Mouse (Mus musculus) limb, embryonic 13.5 days (tissue): Measurements from ENCODE around the gene Tom1l2. TPM values are rescaled to one million over a fixed set of nuclear protein-coding genes. Genes with fewer than 3 reads are reported as not detected.

ENCODE experiments used
- ATAC-seq: fragments of 200-750 bp; cut with Nextera tagmentation; 2 replicates; pipeline ENCODE4 v1.8.0; 2017; ENCODE audit warnings: low read depth, moderate number of reproducible peaks, moderate TSS enrichment; ENCODE audit not compliant: low FRiP score
- H3K27ac ChIP-seq: fragments of 300-500 bp; sonication (generic); 2 replicates; pipeline ENCODE4 v1.5.1; 2015; ENCODE audit warnings: inconsistent platforms, mild to moderate bottlenecking, moderate library complexity
- H3K27me3 ChIP-seq: fragments of 300-500 bp; sonication (generic); 2 replicates; pipeline ENCODE4 v1.6.1; 2015; ENCODE audit warnings: mild to moderate bottlenecking, inconsistent platforms
- H3K36me3 ChIP-seq: fragments of 300-500 bp; sonication (generic); 2 replicates; pipeline ENCODE4 v1.6.1; 2015; ENCODE audit warnings: inconsistent platforms, mild to moderate bottlenecking, moderate library complexity
- H3K4me1 ChIP-seq: fragments of 300-500 bp; sonication (generic); 2 replicates; pipeline ENCODE4 v1.6.1; 2015; ENCODE audit warnings: inconsistent platforms
- H3K4me2 ChIP-seq: fragments of 300-500 bp; sonication (generic); replicated peaks from 2 replicates; pipeline ENCODE4 v1.6.1; 2015; ENCODE audit warnings: inconsistent platforms, mild to moderate bottlenecking, moderate library complexity
- H3K4me3 ChIP-seq: fragments of 300-500 bp; sonication (generic); 2 replicates; pipeline ENCODE4 v1.5.1; 2015; ENCODE audit warnings: moderate library complexity, mild to moderate bottlenecking, inconsistent platforms
- H3K9ac ChIP-seq: fragments of 300-500 bp; sonication (generic); 2 replicates; pipeline ENCODE4 v1.6.1; 2015; ENCODE audit warnings: mild to moderate bottlenecking, inconsistent platforms
- H3K9me3 ChIP-seq: fragments of 300-500 bp; sonication (generic); 2 replicates; pipeline ENCODE4 v1.6.1; 2016; ENCODE audit warnings: inconsistent platforms
- WGBS: fragments of 180-500 bp; shearing (Covaris S2); methylation state at CpG from one replicate; pipeline ENCODE4 v1.1.7; 2015; 5-methylcytosine and 5-hydroxymethylcytosine counted together
- polyA plus RNA-seq: library from polyadenylated mRNA; unstranded; fragments of >200 nt; fragmentation: Nextera tagmentation; extraction: Ambion mirVana; gene quantifications from 2 replicates; pipeline ENCODE4 v1.2.1, GENCODE M21; 2015

Gene Tom1l2
- polyA plus RNA-seq, 1 experiment from 2014 or later, result 27.9 TPM

DNA sequence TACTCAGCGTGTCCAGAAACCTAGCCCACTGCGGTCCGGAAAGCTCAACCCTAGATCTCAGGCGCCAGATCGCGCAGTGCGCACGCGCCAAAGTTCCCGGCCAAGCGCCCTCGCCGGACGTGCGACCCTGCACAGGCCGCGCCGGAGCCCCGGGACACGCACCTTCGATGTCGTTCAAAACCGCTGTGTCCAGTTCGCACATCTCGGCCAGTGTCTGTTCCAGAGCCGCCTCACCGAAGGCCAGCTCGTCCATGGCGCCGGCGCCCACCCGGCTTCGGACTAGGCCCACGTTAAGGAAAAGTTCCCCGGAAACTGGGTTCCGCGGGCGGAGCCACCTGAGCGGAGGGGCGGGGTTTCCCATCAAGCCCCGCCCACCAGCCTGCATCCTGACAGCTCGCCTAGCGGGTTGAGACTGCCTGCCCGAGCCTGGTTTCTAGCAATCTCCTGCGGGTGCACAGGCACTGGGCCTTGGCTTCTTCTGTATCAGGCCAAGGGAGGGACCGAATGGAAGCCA is 132.4 kb downstream of the Tom1l2 start:
- Histone ChIP-seq H3K27me3 (no peaks in the 10 kb centered on the region), H3K27ac (peak overlapping the region; percentile 73), H3K36me3 (peaks cover 22% of the 10 kb centered on the region), H3K4me1 (peaks cover 50% of the 10 kb centered on the region), H3K9me3 (no peaks in the 10 kb centered on the region), H3K4me3 (peak overlapping the region; percentile 69), H3K9ac (peak overlapping the region; percentile 85), H3K4me2 (peak overlapping the region; percentile 86)
- ATAC-seq, result peak; percentile 84
- under 1% methylated on average over 46 of the region's 46 CpGs for WGBS

DNA sequence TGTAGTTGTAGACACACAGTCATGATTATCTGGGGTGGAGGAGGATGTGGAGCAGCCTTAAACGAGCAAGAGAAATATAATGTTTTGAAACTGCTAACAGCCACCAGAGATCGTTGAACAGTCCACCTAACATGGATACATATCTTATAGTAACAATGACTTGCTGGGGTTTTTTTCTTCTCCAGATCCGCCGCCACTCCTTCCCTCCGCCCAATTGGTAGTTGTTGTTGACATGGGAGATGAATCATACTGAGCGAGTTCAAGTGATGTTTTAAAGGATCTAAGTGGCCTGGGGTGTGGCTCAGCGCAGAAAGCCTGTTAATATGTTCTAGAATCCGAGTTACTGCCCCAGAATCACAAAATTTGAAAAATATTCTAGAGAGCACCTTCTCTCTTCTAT is 133.1 kb downstream of the Tom1l2 start:
- no peak for ATAC-seq
- Histone ChIP-seq H3K27me3 (no peaks in the 10 kb centered on the region), H3K27ac (peak overlapping the region; percentile 73; the same call in 1 of the 2 replicates), H3K4me2 (peak overlapping the region; percentile 86), H3K9ac (peak overlapping the region; percentile 85), H3K9me3 (no peaks in the 10 kb centered on the region), H3K4me1 (peaks cover 50% of the 10 kb centered on the region), H3K4me3 (peak overlapping the region; percentile 69), H3K36me3 (peaks cover 23% of the 10 kb centered on the region)
- 40% methylated on average over 8 of the region's 8 CpGs for WGBS

DNA sequence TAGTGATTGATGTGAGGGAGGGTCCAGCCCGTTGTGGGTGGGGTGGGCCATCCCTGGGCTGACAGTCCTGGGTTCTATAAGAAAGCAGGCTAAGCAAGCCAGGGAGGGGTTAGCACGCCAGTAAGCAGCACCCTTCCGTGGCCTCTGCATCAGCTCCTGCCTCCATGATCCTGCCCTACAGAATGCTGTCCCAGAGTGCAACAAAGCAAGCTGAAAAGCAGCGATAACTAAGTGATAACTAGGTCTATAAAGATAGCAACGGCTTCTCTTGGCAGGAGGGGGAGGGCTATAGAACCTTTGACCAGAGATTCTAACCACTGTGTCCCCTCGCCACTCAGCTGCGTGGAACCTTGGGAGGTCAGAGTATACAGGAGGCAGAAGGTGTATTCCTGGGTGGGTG is 135.2 kb downstream of the Tom1l2 start:
- no peaks in the 10 kb centered on the region for H3K9me3 ChIP-seq
- 88% methylated on average over 7 of the region's 7 CpGs for WGBS
- H3K9ac ChIP-seq, result no peak overlapping the region
- ATAC-seq, result no peak
- peaks cover 23% of the 10 kb centered on the region for H3K36me3 ChIP-seq
- peaks cover 55% of the 10 kb centered on the region for H3K4me1 ChIP-seq
- H3K4me2 ChIP-seq, result no peak overlapping the region
- H3K4me3 ChIP-seq, result no peak overlapping the region
- no peak overlapping the region for H3K27ac ChIP-seq
- no peaks in the 10 kb centered on the region for H3K27me3 ChIP-seq

DNA sequence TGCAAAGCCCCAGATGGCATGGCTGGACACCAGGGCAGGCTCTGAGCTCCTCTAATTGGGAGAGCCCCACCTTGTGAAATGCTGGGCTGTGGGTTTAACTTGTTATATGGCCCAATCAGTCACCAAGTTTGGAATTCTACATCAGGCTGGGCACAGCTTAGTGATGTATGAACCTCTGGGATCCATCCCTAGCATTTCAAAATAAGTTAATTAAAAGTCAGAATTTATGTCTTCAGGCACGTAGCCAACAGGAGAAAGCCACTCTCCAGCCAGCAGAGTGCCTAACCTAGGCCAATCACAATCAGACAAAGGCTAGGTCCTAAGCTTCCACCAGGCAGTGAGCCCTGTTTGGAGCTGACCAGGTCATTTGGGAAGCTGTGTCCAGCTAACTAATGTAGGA is 136.0 kb downstream of the Tom1l2 start:
- H3K4me1 ChIP-seq, result peaks cover 57% of the 10 kb centered on the region
- peaks cover 23% of the 10 kb centered on the region for H3K36me3 ChIP-seq
- no peaks in the 10 kb centered on the region for H3K9me3 ChIP-seq
- no peak overlapping the region for H3K9ac ChIP-seq
- ATAC-seq, result no peak
- H3K4me2 ChIP-seq, result no peak overlapping the region
- 79% methylated on average over 1 of the region's 1 CpGs for WGBS
- H3K4me3 ChIP-seq, result no peak overlapping the region
- no peaks in the 10 kb centered on the region for H3K27me3 ChIP-seq
- 0 out of 2 replicates have a peak overlapping the region, but pooled peaks have one; percentile 33 for H3K27ac ChIP-seq

DNA sequence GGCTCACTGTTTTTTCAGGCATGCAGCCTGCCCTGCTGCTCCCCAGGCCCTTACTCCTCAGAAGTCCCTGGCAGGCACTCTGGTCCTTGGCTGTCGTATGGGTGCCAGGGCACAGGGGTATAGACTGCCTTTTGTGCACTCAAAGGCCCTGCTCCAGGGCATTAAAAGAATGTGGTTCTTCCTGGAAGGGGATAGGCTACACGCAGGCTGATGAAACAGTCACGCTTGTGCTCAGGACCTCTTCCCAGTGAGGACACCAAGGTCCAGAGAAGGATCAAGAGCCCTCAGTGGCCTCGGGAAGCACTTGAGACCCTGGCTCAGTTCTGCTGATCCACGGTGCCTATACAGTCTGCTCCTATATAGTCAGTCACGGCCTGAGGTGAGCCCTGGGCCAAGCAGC is 139.4 kb downstream of the Tom1l2 start:
- WGBS, result 76% methylated on average over 6 of the region's 6 CpGs
- Histone ChIP-seq H3K36me3 (peaks cover 17% of the 10 kb centered on the region), H3K27me3 (no peaks in the 10 kb centered on the region), H3K9ac (no peak overlapping the region), H3K4me3 (no peak overlapping the region), H3K4me1 (peaks cover 72% of the 10 kb centered on the region), H3K27ac (no peak overlapping the region; the same call in 1 of the 2 replicates), H3K9me3 (no peaks in the 10 kb centered on the region), H3K4me2 (0 out of 2 replicates have a peak overlapping the region, but pooled peaks have one; percentile 3)
- ATAC-seq, result no peak

DNA sequence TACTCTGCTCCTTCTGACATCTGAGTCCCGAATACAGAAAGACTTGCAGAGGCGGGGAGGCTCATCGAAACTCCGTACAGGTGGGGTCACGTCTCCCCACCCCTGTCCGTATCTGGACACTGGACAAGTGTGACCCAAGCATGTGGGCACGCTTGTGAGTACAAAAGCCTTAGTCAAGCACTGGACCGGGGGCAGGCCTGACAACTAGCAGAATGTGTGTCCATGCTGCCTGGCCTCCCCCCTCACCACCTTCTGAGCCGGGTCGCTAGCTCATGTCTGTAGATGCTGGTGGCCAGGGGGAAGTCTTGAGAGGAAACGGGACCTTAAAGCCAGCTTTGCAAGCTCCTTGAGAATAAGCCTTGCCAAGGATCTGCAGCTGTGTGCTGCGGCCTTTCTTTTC is 140.9 kb downstream of the Tom1l2 start:
- 52% methylated on average over 12 of the region's 12 CpGs for WGBS
- peak overlapping the region; percentile 87 for H3K27ac ChIP-seq
- no peak overlapping the region for H3K4me3 ChIP-seq
- peak overlapping the region; percentile 31; the same call in 1 of the 2 replicates for H3K9ac ChIP-seq
- H3K36me3 ChIP-seq, result peaks cover 16% of the 10 kb centered on the region
- no peaks in the 10 kb centered on the region for H3K27me3 ChIP-seq
- H3K9me3 ChIP-seq, result no peaks in the 10 kb centered on the region
- H3K4me1 ChIP-seq, result peaks cover 82% of the 10 kb centered on the region
- H3K4me2 ChIP-seq, result peak overlapping the region; percentile 84
- ATAC-seq, result no peak

DNA sequence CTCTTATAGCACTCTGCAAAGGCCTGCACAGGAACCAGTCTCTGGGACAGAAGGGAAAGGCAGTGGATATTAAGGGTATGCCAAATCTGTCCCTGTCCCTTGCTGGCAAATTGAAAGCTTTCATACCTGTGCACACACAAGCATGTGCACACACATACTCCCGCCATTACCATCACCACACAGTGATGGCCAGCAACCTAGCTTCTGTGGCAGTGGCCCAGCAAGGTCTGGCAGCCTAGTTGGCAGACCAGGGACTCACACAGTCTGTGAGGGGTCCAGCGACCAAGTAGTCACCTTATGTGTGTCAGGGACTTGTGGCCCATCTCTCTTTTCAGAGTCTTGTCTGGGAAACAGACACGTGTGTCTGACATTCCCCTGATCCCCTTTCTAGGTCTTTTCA is 141.6 kb downstream of the Tom1l2 start:
- ATAC-seq, result no peak
- peaks cover 22% of the 10 kb centered on the region for H3K36me3 ChIP-seq
- H3K9me3 ChIP-seq, result no peaks in the 10 kb centered on the region
- peak overlapping the region; percentile 55; the same call in 1 of the 2 replicates for H3K9ac ChIP-seq
- no peaks in the 10 kb centered on the region for H3K27me3 ChIP-seq
- 56% methylated on average over 3 of the region's 3 CpGs for WGBS
- H3K4me2 ChIP-seq, result peak overlapping the region; percentile 84
- H3K4me3 ChIP-seq, result no peak overlapping the region
- peaks cover 82% of the 10 kb centered on the region for H3K4me1 ChIP-seq
- H3K27ac ChIP-seq, result peak overlapping the region; percentile 87

DNA sequence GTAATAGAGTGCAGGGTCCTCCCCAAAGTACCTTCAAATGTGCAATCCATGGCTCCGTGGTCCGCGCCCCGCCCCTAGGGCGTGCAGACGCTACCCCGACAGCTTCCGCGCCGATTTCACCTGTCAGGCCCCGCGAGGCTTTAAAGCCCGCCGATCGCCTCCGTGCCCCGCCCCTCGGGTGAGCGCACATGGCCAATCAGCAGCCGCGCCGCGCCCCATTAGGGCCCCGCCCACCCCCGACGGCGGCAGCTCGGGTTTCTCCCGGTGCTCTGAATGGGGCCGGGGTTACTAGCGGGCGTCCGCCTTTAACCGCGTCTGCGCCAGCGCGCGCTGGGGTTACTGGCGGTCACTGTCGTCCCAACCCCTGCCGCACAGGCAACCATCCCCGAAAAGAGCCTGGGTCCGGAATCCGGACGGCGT is 142.4 kb downstream of the Tom1l2 start:
- peaks cover 79% of the 10 kb centered on the region for H3K4me1 ChIP-seq
- 2% methylated on average over 47 of the region's 47 CpGs for WGBS
- peak overlapping the region; percentile 66 for H3K9ac ChIP-seq
- peak overlapping the region; percentile 44 for H3K4me3 ChIP-seq
- no peaks in the 10 kb centered on the region for H3K27me3 ChIP-seq
- no peaks in the 10 kb centered on the region for H3K9me3 ChIP-seq
- H3K4me2 ChIP-seq, result peak overlapping the region; percentile 84
- peak overlapping the region; percentile 87 for H3K27ac ChIP-seq
- peaks cover 24% of the 10 kb centered on the region for H3K36me3 ChIP-seq
- ATAC-seq, result peak; percentile 91

DNA sequence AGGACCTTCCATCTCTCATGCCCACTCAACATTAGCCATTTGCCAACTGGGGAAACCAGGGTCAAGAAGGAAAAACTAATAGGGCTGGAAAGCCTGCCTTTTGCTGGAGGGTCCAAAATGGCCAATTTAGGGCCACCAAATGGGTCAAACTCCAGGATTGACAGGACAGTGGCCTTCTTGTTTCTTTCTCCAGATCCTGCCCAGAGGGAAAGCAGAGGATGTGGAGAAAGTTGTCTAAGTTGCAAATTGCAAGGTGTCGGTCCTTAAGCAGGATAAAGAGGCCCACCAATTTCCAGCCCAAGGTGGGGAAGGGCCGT is 142.8 kb downstream of the Tom1l2 start:
- Histone ChIP-seq H3K9ac (peak overlapping the region; percentile 66), H3K9me3 (no peaks in the 10 kb centered on the region), H3K4me1 (peaks cover 79% of the 10 kb centered on the region), H3K27ac (peak overlapping the region; percentile 87), H3K36me3 (peaks cover 27% of the 10 kb centered on the region), H3K4me3 (peak overlapping the region; percentile 44), H3K4me2 (peak overlapping the region; percentile 84), H3K27me3 (no peaks in the 10 kb centered on the region)
- 4% methylated on average over 2 of the region's 2 CpGs for WGBS
- ATAC-seq, result no peak

DNA sequence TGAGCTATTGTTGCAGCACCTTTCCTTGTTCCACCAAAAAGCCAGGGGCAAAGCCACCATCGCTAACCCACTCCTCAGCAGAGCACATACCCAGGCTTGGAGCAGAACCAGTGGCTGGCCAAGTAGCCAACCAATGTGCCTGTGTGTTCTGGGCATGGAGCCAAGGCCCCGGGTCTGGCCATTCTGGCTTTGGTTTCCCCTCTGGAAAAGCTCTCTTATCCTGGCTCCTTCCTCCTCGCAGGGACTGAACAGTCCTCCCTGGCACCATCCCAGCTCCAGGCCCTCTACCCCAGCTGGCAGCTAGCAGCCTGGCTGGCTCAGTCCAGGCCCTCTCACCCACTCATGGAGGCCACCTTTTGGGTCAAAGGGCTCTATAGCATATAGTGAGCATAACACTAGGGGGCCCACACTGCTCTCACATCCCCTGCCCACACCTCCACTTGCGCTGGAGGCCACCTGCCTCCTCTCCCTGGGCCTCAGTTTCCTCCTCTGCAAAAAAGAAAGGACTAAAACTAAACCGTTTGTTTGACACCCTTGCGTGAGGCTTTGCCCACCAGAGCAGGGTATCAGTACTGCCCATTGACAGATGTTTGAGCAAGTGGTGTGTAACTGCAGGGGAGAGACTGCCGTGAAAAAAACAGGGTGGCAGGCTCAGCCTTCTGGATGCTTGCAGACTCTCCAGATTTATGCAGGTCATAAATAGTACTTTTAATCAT is 143.3 kb downstream of the Tom1l2 start:
- peak; percentile 15; the same call in 1 of the 2 replicates for ATAC-seq
- Histone ChIP-seq H3K36me3 (peaks cover 32% of the 10 kb centered on the region), H3K4me1 (peaks cover 79% of the 10 kb centered on the region), H3K9ac (peak overlapping the region; percentile 66), H3K27ac (peak overlapping the region; percentile 87), H3K9me3 (no peaks in the 10 kb centered on the region), H3K27me3 (no peaks in the 10 kb centered on the region), H3K4me3 (peak overlapping the region; percentile 44), H3K4me2 (peak overlapping the region; percentile 84)
- 30% methylated on average over 7 of the region's 7 CpGs for WGBS

DNA sequence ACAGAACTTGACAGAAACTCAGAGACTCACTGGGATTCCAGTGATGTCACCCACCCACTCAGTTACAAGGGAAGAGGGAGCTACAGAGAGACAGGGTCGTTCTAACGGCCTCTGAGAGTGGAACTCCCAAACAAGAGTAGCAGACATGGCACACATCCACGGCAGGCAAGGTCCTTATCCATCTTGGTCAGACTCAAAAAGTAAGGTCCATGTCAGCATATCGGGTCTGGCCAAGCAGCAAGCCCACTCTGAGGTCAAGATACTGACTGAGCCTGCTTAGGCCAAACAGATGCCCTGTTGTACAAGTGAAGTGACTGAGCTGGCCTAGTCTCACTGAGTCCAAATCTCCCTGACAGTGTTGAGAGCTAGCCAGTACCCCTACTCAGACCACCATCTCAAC is 144.0 kb downstream of the Tom1l2 start:
- peaks cover 77% of the 10 kb centered on the region for H3K4me1 ChIP-seq
- H3K27me3 ChIP-seq, result no peaks in the 10 kb centered on the region
- peak overlapping the region; percentile 87 for H3K27ac ChIP-seq
- H3K9ac ChIP-seq, result peak overlapping the region; percentile 66
- ATAC-seq, result no peak
- peak overlapping the region; percentile 44 for H3K4me3 ChIP-seq
- H3K9me3 ChIP-seq, result no peaks in the 10 kb centered on the region
- WGBS, result 50% methylated on average over 4 of the region's 4 CpGs
- H3K4me2 ChIP-seq, result peak overlapping the region; percentile 84
- H3K36me3 ChIP-seq, result peaks cover 39% of the 10 kb centered on the region

DNA sequence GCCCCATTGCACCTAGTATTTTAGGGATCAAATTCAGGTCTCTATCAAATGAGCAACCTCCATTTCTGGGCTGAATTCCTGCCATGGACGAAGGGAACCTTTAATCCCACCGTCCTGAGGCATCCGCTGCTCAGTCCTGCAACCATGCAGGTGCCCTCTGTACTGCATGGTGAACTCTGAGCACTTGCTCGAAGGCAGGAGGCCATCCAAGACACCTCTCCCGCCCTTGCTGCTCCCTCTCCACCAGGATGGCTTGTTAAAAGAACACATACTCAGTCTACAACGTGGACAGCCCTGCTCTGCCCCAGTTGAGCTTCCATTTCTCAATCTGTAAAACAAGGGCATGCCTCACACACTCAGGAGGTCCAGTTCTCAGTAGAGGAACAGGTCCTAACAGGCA is 144.5 kb downstream of the Tom1l2 start:
- 62% methylated on average over 6 of the region's 6 CpGs for WGBS
- Histone ChIP-seq H3K4me2 (peak overlapping the region; percentile 84), H3K4me1 (peaks cover 72% of the 10 kb centered on the region), H3K9me3 (no peaks in the 10 kb centered on the region), H3K27me3 (no peaks in the 10 kb centered on the region), H3K9ac (peak overlapping the region; percentile 66), H3K27ac (peak overlapping the region; percentile 87), H3K36me3 (peaks cover 44% of the 10 kb centered on the region), H3K4me3 (peak overlapping the region; percentile 44)
- ATAC-seq, result no peak
